Mouse (Mus musculus) liver, embryonic 16.5 days (tissue): ENCODE measurements around the gene Trnp1. TPM values are rescaled to one million over a fixed set of nuclear protein-coding genes. Genes with fewer than 3 reads are reported as not detected.
"Not testable (repeated sequence)": the region's sequence is repeated elsewhere in the genome, so short reads cannot be mapped to it uniquely, and the experiment has no call there.

Experiments used
- ATAC-seq: fragments of 200-750 bp; cut with Nextera tagmentation; 2 replicates; pipeline ENCODE4 v1.8.0; 2017; ENCODE audit warnings: low read depth, mild to moderate bottlenecking, moderate number of reproducible peaks, moderate library complexity
- H3K27ac ChIP-seq: fragments of 300-500 bp; sonication (generic); 2 replicates; pipeline ENCODE4 v1.5.1; 2014; ENCODE audit warnings: mild to moderate bottlenecking, low read length
- H3K27me3 ChIP-seq: fragments of 300-500 bp; sonication (generic); 2 replicates; pipeline ENCODE4 v1.6.1; 2014; ENCODE audit warnings: low read depth, low read length, mixed read lengths; ENCODE audit not compliant: control insufficient read depth, insufficient read depth
- H3K36me3 ChIP-seq: fragments of 300-500 bp; sonication (generic); 2 replicates; pipeline ENCODE4 v1.6.1; 2014; ENCODE audit warnings: mild to moderate bottlenecking; ENCODE audit not compliant: control insufficient read depth, insufficient read depth
- H3K4me1 ChIP-seq: fragments of 300-500 bp; sonication (generic); 2 replicates; pipeline ENCODE4 v1.6.1; 2014; ENCODE audit warnings: low read depth, low read length, mixed read lengths; ENCODE audit not compliant: control insufficient read depth
- H3K4me2 ChIP-seq: fragments of 300-500 bp; sonication (generic); 2 replicates; pipeline ENCODE4 v1.6.1; 2014; ENCODE audit warnings: low read depth, low read length, mixed read lengths
- H3K4me3 ChIP-seq: fragments of 300-500 bp; sonication (generic); 2 replicates; pipeline ENCODE4 v1.5.1; 2014; ENCODE audit warnings: low read depth, mild to moderate bottlenecking, low read length
- H3K9ac ChIP-seq: fragments of 300-500 bp; sonication (generic); 2 replicates; pipeline ENCODE4 v1.6.1; 2014; ENCODE audit warnings: low read depth, low read length
- H3K9me3 ChIP-seq: fragments of 300-500 bp; sonication (generic); replicated peaks from 2 replicates; pipeline ENCODE4 v1.6.1; 2016; ENCODE audit warnings: low read length; ENCODE audit not compliant: control insufficient read depth
- WGBS: fragments of 180-500 bp; shearing (Covaris S2); extraction: QIAGEN DNeasy Blood & Tissue Kit; methylation state at CpG from one replicate; pipeline ENCODE4 v1.1.7; 2014; ENCODE audit not compliant: insufficient replicate concordance; 5-methylcytosine and 5-hydroxymethylcytosine counted together
- polyA plus RNA-seq: library from polyadenylated mRNA; unstranded; fragments of >200 nt; fragmentation: Nextera tagmentation; extraction: Ambion mirVana; gene quantifications from 2 replicates; pipeline ENCODE4 v1.2.1, GENCODE M21; 2015

The Trnp1 gene
- polyA plus RNA-seq, 1 experiment from 2014 or later: not detected

DNA sequence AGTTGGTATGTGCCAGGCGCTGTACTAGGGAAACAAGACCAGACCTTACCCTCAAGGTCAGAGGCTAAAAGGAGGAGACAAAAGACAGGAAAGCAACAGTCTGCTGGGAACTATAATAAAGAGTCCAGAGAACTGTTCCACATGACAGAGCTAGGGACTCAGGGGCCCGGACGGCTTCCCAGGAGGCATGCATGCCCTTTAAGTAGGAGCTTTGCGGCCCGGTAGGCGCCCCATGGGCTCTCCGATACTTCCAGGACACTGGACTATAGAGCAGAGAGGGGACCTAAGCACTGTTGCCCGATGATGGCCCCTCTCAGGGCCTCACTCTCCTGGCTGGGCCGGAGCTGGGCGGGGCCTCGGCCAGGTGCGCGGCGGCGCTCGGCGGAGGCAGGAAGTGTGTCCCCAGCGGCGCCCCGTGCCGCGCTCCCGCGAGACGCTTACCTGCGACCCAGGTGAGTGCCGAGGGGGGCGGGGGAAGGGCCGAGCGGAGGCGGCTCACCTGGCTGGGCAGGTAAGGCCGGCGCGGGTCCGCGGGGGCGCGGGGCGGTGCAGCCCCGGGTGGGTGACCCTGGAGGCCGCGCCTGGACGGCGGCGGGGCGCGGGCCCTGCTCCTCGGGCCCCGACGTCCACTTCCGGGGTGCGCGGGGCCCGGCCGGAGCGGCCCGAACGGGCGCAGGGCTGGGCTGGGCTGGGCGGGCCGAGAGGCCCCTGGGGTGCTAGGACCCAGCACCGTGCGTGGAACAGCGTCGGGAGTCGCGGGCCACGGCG, 20.4 kb upstream of the Trnp1 start, which contains the start of gene Kdf1:
Gene Kdf1, plus strand, starts transcription at position 363 of the 768 bp plus-strand sequence.
- peak; percentile 50 for ATAC-seq
- 0 out of 2 replicates have a peak within 1 kb of the TSS, but pooled peaks have one; percentile 5 for H3K9ac ChIP-seq

DNA sequence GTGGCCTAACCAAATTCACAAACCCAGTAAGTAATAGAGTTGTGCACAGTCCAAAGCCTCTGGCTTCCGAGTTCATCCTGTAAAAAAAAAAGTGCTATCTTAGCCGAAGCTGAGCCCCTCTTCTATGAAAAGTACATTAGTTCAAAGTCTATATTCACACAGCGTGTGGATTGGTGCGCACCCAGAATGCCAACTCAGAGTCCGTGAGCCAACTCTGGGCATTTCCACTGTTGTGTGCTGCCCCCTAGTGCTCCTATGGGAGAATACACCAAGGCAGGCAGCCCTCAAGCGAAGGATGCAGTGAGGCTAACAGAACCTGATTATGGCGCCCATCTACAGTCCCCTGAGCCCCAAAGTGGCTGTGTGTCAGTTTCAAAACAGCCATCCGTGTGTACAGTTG, 14.6 kb upstream of the Trnp1 start:
- Histone ChIP-seq H3K36me3 (no peaks in the 10 kb centered on the region), H3K4me2 (no peak overlapping the region), H3K27me3 (peaks cover 6% of the 10 kb centered on the region), H3K27ac (no peak overlapping the region), H3K9ac (no peak overlapping the region), H3K4me3 (no peak overlapping the region), H3K4me1 (no peaks in the 10 kb centered on the region), H3K9me3 (no peaks in the 10 kb centered on the region)
- 6% methylated on average over 8 of the region's 8 CpGs for WGBS
- peak; percentile 27; the same call in 1 of the 2 replicates for ATAC-seq

More for the DNA sequence above, 20.4 kb upstream of the Trnp1 start, which contains the start of gene Kdf1:
- Histone ChIP-seq H3K4me2 (peak within 1 kb of the TSS; percentile 54), H3K4me1 (no peaks in the 10 kb centered on the region; the same call in 1 of the 2 replicates), H3K27ac (no peak within 1 kb of the TSS), H3K36me3 (no peaks in the 10 kb centered on the region), H3K27me3 (peaks cover 30% of the 10 kb centered on the region), H3K9me3 (no peaks in the 10 kb centered on the region), H3K4me3 (peak within 1 kb of the TSS; percentile 56)
- 3% methylated on average over 69 of the region's 69 CpGs for WGBS

GRCm38 (mm10) chr4:133512511-133512910, 14.2 kb upstream of the Trnp1 start:
- not testable (repeated sequence) for H3K4me1 ChIP-seq, H3K27me3 ChIP-seq, H3K4me3 ChIP-seq, H3K4me2 ChIP-seq, H3K27ac ChIP-seq, H3K9ac ChIP-seq, ATAC-seq, H3K9me3 ChIP-seq, H3K36me3 ChIP-seq
- WGBS: 48% methylated on average over 4 of the region's 5 CpGs

GRCm38 (mm10) chr4:133511050-133511449, 12.7 kb upstream of the Trnp1 start:
- no peak for ATAC-seq

DNA sequence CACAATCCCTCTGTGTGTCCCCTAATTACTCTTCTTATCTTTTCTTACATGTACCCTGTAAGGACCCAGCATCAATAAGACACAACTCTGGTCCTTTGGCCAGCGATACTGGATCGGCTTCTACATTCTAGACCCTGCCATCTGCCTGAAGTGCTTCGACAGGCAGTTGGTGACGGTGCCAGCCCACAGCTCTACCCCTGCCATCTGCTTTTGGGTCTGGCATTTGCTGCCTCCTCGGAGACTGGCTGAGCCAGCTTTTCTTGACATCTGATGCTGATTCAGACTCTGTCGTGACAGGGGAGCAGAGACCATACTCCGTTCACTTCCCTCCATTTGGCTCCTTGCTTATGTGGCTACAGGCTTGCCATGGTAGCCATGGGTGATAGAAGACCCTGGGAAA, 10.6 kb upstream of the Trnp1 start:
- no peak overlapping the region for H3K4me2 ChIP-seq
- no peak overlapping the region for H3K27ac ChIP-seq
- H3K9me3 ChIP-seq: no peaks in the 10 kb centered on the region
- H3K9ac ChIP-seq: no peak overlapping the region
- H3K36me3 ChIP-seq: no peaks in the 10 kb centered on the region
- ATAC-seq: no peak
- WGBS: 65% methylated on average over 7 of the region's 7 CpGs
- no peak overlapping the region for H3K4me3 ChIP-seq
- H3K27me3 ChIP-seq: peaks cover 13% of the 10 kb centered on the region
- H3K4me1 ChIP-seq: no peaks in the 10 kb centered on the region

More at GRCm38 (mm10) chr4:133511050-133511449, 12.7 kb upstream of the Trnp1 start:
- no peaks in the 10 kb centered on the region for H3K9me3 ChIP-seq
- no peak overlapping the region for H3K4me3 ChIP-seq
- no peak overlapping the region for H3K9ac ChIP-seq
- peaks cover 5% of the 10 kb centered on the region for H3K27me3 ChIP-seq
- no peaks in the 10 kb centered on the region for H3K4me1 ChIP-seq
- H3K4me2 ChIP-seq: no peak overlapping the region
- H3K27ac ChIP-seq: no peak overlapping the region
- H3K36me3 ChIP-seq: no peaks in the 10 kb centered on the region
- WGBS: 52% methylated on average over 5 of the region's 5 CpGs

DNA sequence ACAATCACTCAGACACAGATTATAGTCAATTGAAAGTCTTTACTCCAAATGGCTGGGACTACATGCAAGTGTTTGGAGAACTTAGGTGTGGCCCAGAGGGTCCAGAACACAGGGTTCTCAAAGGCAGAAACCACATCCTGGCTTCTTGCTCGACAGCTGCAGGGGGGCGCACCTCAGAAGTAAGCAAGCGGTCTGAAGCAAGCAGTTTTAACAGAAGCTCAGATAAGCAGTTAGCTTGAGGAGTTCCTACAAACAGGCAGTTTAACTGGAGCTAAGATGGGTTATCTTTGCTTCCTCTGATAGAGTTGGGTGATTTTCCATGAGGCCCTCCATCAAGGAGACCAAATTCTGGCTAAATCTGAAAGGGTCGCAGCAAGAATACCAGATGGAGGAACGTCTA, 8.2 kb upstream of the Trnp1 start:
- Histone ChIP-seq H3K4me1 (no peaks in the 10 kb centered on the region), H3K9ac (no peak overlapping the region), H3K4me3 (no peak overlapping the region), H3K4me2 (no peak overlapping the region), H3K9me3 (no peaks in the 10 kb centered on the region), H3K36me3 (no peaks in the 10 kb centered on the region), H3K27me3 (peaks cover 31% of the 10 kb centered on the region), H3K27ac (no peak overlapping the region)
- 26% methylated on average over 5 of the region's 5 CpGs for WGBS
- no peak for ATAC-seq

GRCm38 (mm10) chr4:133504755-133505485, 6.6 kb upstream of the Trnp1 start:
- no peak for ATAC-seq
- Histone ChIP-seq H3K36me3 (no peaks in the 10 kb centered on the region), H3K9ac (no peak overlapping the region), H3K27me3 (peaks cover 44% of the 10 kb centered on the region), H3K27ac (no peak overlapping the region), H3K9me3 (no peaks in the 10 kb centered on the region), H3K4me3 (no peak overlapping the region), H3K4me1 (no peaks in the 10 kb centered on the region), H3K4me2 (no peak overlapping the region)
- WGBS: 49% methylated on average over 9 of the region's 9 CpGs

GRCm38 (mm10) chr4:133504300-133504699, 6.0 kb upstream of the Trnp1 start:
- WGBS: 24% methylated on average over 5 of the region's 5 CpGs
- ATAC-seq: no peak
- Histone ChIP-seq H3K9me3 (no peaks in the 10 kb centered on the region), H3K27me3 (peaks cover 51% of the 10 kb centered on the region), H3K4me2 (no peak overlapping the region), H3K9ac (no peak overlapping the region), H3K27ac (no peak overlapping the region), H3K36me3 (no peaks in the 10 kb centered on the region), H3K4me1 (no peaks in the 10 kb centered on the region), H3K4me3 (no peak overlapping the region)

DNA sequence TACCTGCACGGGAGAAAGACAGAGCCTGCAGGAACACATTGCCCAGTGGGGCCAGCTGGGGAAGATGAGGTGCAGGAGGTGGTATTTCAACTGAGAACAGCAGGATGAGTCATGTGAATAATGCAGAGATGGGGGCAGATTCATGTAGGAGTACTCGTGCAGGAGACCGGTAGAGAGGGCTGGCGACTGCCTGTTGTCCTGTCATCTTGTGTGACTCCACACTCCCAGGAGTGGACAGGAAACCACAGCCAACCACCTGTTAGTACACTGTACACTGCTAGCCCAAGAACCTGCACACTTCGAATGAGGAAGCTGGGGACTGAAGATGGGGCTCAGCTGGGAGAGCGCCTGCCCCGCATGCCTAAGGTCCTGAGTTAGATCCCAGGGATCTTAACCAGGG, 3.2 kb upstream of the Trnp1 start:
- Histone ChIP-seq H3K4me2 (no peak overlapping the region), H3K9ac (no peak overlapping the region), H3K9me3 (no peaks in the 10 kb centered on the region), H3K4me1 (peaks cover 5% of the 10 kb centered on the region), H3K27ac (no peak overlapping the region), H3K27me3 (peaks cover 76% of the 10 kb centered on the region), H3K36me3 (no peaks in the 10 kb centered on the region), H3K4me3 (no peak overlapping the region)
- 19% methylated on average over 7 of the region's 7 CpGs for WGBS
- no peak for ATAC-seq
